Mouse (Mus musculus) frontal cortex, postnatal 36 days (tissue): ENCODE data around the gene Rora.
A peak's percentile ranks its signal among the peaks of the same experiment; 100 is the strongest.

ENCODE experiments used
- DNase-seq, 2 experiments: peaks; one replicate each; pipeline ENCODE4 v3.0.0; 2022; ENCODE audit warnings: low spot score in 2 of 2

Rora gene

DNA sequence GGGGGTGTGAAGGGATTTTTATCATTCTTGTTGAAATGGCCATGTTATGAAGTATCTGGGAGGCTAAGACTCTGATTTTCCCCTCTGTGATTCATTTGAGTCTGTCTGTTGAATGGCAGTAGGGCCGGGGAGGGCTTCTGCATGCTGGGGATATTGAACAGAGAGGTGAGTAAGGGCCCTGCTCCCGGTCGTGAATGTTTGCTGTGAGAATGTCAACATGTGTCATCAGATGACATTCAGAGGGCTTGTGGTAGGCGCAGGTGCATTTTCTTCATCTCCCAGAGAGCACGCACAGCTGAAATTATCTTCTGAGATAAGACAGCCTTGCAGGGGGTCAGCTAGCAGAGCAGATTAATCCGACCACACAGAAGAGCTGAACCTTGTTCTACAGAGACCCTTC is 692.0 kb downstream of the Rora start:
- DNase-seq = no peak

GRCm38 (mm10) chr9:69347796-69348195 is 694.2 kb downstream of the Rora start:
- DNase-seq = no peak

GRCm38 (mm10) chr9:69349537-69349936 is 696.0 kb downstream of the Rora start:
- DNase-seq = no peak

DNA sequence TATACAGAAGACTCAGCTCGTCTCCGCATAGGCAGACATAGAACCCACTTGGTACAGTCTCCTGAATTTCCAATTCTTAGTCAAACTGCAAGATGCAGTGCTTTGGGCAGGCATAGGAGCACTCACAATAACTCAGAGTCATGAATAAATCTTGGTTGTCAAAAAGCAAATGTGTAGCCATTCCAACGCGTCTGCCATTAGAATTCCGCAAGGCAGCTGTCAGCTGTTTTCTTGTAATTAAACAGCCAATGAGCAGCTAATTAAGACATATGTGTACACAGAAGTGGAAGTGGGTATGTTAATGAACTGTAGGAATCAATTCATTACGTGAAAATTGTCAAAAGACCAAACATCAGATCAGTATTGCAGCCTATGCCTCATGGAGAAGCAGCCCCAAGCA is 700.6 kb downstream of the Rora start:
- DNase-seq = no peak

DNA sequence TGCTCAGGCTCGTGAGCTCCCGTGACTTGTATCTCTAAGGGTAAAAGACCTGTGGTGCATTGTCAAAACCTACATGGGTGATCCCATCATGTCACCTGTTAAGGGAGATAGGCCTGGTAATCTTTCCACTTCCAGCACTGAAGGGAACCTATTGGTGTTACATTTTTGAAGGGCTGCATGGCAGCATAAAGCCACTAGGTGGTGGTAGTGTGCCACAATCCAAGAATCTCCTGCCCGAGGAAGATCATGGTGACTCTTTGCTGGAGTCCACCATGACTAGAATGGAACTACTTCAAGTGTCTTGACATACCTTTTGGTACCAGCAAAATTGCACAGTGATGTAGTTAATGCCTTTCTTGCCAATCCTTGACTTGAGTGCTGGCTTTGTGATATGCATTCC is 704.2 kb downstream of the Rora start:
- DNase-seq = peak; percentile 40 to 80

DNA sequence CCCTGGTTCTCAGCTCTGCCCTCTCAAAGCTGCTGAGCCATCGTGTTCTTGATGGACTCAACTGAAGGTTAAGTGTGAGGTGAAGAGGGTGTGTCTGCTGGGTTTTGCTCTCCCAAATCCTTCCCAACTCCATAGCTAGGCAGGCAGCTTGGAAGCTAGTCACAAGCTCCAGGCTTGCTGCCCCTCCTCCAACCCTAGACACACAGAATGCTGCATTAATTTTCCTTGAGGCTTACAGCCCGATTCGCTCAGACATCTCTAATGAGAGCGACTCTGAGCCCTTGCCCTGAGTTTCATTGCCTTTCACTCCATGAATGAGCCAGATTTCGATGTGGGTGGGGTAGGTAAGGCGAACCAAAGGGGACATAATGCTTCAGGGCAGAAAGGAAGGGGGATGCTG is 705.2 kb downstream of the Rora start:
- no peak for DNase-seq

- no peak for DNase-seq
Observed at GRCm38 (mm10) chr9:69361951-69362445, 708.4 kb downstream of the Rora start.

DNA sequence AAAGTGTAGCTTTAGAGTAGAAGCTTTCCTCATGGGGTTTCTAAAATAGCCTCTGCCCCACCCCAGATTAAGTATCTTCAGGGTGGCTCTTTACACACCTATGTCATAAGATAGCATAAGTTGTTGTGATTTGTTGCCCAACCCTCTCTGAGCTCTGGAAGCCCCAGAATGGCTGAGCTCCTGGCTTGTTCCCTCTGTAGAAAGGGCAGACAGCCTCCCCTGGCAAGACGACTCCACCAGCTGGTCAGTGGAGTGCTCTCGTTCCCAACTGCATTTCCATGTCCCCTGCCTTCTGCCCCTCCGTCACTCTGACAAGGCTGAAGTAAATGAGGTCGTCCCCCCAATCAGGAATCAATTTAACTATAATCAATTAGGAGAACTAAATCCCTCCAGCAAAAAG is 709.2 kb downstream of the Rora start:
- DNase-seq = no peak

GRCm38 (mm10) chr9:69364117-69364516 is 710.5 kb downstream of the Rora start:
- no peak for DNase-seq

DNA sequence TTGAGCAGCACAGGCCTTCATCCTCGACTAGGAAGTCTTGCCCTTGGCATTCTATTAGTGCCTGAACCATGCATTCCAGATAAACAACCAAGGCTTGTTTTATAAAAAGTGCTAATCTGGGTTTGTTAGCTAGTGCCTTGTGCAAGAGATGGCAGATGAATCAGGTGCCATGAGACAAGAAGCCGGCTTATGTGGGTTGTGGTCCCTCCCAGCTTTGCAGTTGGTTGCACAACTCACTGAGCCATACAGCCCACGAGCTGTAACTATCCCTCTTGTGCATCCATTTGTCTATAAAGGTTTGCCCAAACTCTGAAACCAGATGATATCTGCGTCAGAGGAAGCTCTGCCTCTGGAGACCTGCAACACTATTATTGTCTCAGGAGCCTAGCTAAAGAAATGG is 713.5 kb downstream of the Rora start:
- DNase-seq = no peak

- peak; percentile 66 to 76 for DNase-seq
Observed at GRCm38 (mm10) chr9:69368071-69368470, 714.5 kb downstream of the Rora start.

GRCm38 (mm10) chr9:69371046-69371724 is 717.6 kb downstream of the Rora start:
- no peak for DNase-seq

GRCm38 (mm10) chr9:69372871-69373270 is 719.3 kb downstream of the Rora start:
- DNase-seq = peak; percentile 20 to 38

DNA sequence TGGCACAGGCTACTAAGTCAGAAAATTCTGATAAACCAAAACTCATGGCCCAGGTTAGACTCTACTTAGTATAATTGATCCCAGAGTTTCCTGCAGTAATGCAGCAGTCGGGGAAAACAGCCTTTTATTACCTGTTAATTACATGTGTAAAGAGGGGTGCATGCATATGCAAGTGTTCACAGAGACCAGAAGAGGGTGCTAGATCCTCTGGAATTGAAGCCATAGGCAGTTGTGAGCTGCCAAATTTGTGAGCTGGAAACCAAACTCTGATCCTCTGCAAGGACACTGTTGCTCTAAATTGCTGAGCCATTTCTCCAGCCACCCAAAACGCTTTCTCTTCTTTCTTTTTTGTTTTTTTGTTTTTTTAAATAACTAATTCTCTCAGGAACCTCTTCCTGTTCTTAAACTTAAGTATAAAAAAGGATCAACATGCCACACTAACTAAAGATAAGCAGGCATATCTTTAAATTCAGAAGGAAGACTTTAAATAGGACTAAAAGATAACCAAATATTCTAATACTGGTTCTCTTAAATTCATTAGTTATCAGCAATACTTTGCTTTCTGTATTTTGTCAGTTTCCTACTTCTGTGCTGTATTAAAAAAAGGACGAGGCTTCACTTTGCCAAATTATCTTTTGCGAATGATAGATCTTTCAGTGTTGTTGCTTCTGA is 723.5 kb downstream of the Rora start:
- DNase-seq = no peak

GRCm38 (mm10) chr9:69377654-69378045 is 724.1 kb downstream of the Rora start:
- no peak for DNase-seq

DNA sequence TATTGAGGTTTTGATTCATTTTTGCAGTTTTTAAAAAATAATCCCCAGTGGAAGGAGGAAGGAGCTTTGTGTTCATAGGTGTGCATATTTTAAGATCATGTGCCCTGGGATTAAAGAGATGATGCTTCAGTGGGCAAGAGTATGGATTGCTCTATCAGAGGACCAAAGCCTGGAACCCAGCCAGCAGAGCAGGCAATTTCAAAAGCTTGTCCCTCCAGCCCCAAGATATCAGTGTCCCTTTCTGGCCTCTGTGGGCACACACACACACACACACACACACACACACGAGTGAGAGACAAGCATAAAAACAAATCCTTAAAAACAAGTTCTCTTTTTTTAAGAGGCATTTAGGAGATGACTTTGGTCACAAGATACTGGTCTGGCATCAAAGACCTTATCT is 727.0 kb downstream of the Rora start:
- no peak for DNase-seq

- DNase-seq = no peak
Observed at GRCm38 (mm10) chr9:69381741-69382140, 728.2 kb downstream of the Rora start.

- no peak for DNase-seq
Observed at GRCm38 (mm10) chr9:69384475-69384874, 730.9 kb downstream of the Rora start.

DNA sequence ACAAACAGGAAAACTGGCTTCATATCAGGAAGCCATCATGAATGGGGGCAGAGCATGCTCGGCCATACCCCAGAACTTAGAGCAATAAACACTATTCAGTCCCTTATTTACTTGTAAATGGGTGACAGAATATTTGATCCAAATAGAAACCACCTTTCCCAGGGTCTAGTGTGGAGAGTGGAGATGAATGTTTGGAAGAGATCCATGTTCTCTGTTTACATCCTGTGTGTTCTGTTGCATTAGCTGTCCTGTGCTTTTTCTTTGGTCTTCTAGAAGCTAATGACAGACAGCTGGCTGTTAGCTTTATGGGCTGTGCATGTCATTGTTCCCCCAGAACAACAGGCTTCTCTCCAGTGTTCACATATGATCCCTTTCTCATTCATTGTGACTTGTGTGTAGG is 731.3 kb downstream of the Rora start:
- DNase-seq = no peak

- no peak for DNase-seq
Observed at GRCm38 (mm10) chr9:69387296-69387695, 733.7 kb downstream of the Rora start.

GRCm38 (mm10) chr9:69390631-69391030 is 737.0 kb downstream of the Rora start:
- DNase-seq = no peak

- no peak for DNase-seq
Observed at GRCm38 (mm10) chr9:69394234-69394633, 740.6 kb downstream of the Rora start.

DNA sequence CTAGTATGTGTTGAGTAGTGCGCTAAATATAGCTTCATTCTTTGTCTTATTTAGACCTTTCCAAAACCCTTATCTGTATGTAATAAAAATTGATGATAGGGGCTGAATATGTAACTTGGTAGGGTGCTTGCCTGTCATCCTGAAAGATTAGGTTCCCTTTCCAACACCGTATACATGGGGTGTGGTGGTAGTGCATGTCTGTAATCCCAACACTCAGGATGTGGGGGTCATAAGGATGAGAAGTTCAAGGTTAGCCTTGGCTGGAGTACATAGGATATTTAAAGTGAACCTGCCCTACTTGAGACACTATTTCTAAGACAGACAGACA is 743.8 kb downstream of the Rora start:
- no peak for DNase-seq
